Mouse (Mus musculus) C2C12 (cell line): ENCODE data around the gene Spem1. TPM values are rescaled to one million over a fixed set of nuclear protein-coding genes. Genes with fewer than 3 reads are reported as not detected.
A peak's percentile ranks its signal among the peaks of the same experiment; 100 is the strongest.

Source experiments
- H3K27me3 ChIP-seq: one replicate; pipeline ENCODE4 v1.6.1; 2011; ENCODE audit not compliant: control insufficient read depth, insufficient read depth, insufficient read length
- H3K36me3 ChIP-seq: one replicate; pipeline ENCODE4 v1.6.1; 2011; ENCODE audit not compliant: control insufficient read depth, insufficient read depth
- H3K4me3 ChIP-seq: one replicate; pipeline ENCODE4 v1.5.1; 2011; ENCODE audit warnings: mild to moderate bottlenecking, control low read depth; ENCODE audit not compliant: poor library complexity, insufficient read depth, severe bottlenecking
- H3K79me2 ChIP-seq: one replicate; pipeline ENCODE4 v1.6.1; 2011; ENCODE audit not compliant: control insufficient read depth, insufficient read depth
- H3K79me3 ChIP-seq: one replicate; pipeline ENCODE4 v1.6.1; 2011; ENCODE audit warnings: low read depth, control low read depth
- H3ac ChIP-seq: one replicate; pipeline ENCODE3; 2011; ENCODE audit warnings: low read depth; ENCODE audit not compliant: control insufficient read depth, insufficient read length
- CEBPB ChIP-seq: IDR thresholded peaks from one replicate; pipeline ENCODE4 v1.6.1; 2011; ENCODE audit warnings: low read depth, mild to moderate bottlenecking, control low read depth, moderate library complexity
- CTCF ChIP-seq: IDR thresholded peaks from one replicate; pipeline ENCODE4 v1.5.1; 2011; ENCODE audit not compliant: control insufficient read depth, insufficient read depth, insufficient read length
- FOSL1 ChIP-seq: IDR thresholded peaks from one replicate; pipeline ENCODE4 v1.8.0; 2011; ENCODE audit warnings: mild to moderate bottlenecking, low read length; ENCODE audit not compliant: poor library complexity, insufficient read depth, severe bottlenecking
- MAX ChIP-seq: IDR thresholded peaks from one replicate; pipeline ENCODE4 v1.6.1; 2011; ENCODE audit warnings: mild to moderate bottlenecking, control low read depth
- MYOD1 ChIP-seq: IDR thresholded peaks from one replicate; pipeline ENCODE4 v1.6.1; 2011; ENCODE audit warnings: low read depth; ENCODE audit not compliant: control insufficient read depth, insufficient read length
- MYOG ChIP-seq: IDR thresholded peaks from one replicate; pipeline ENCODE4 v1.6.1; 2011; ENCODE audit not compliant: control insufficient read depth, insufficient read length; ENCODE audit errors: extremely low read depth
- USF1 ChIP-seq: IDR thresholded peaks from one replicate; pipeline ENCODE4 v1.6.1; 2011; ENCODE audit warnings: low read depth, mild to moderate bottlenecking, control low read depth, moderate library complexity
- polyA plus RNA-seq: library from polyadenylated mRNA; unstranded; fragments of >200 nt; fragmentation: generic; extraction: Trizol; gene quantifications from one replicate; pipeline ENCODE4 v1.2.1, GENCODE M21; 2012; ENCODE audit warnings: missing spikeins

Spem1 gene
- polyA plus RNA-seq, 1 experiment = not detected

- peaks cover 2% of the 10 kb centered on the region for H3K79me3 ChIP-seq
- no peak overlapping the region for H3ac ChIP-seq
- H3K27me3 ChIP-seq = no peaks in the 10 kb centered on the region
- no peak for TF ChIP-seq MYOG
- TF ChIP-seq MAX = no peak
- TF ChIP-seq USF1 = no peak
- TF ChIP-seq MYOD1 = no peak
- TF ChIP-seq CEBPB = no peak
- TF ChIP-seq CTCF = no peak
- no peak for TF ChIP-seq FOSL1
- H3K36me3 ChIP-seq = peaks cover 45% of the 10 kb centered on the region
- no peak overlapping the region for H3K4me3 ChIP-seq
- peaks cover 22% of the 10 kb centered on the region for H3K79me2 ChIP-seq
These were observed 27.1 kb upstream of the Spem1 start for GRCm38 (mm10) chr11:69849128-69849527.

- H3K4me3 ChIP-seq = no peak overlapping the region
- H3K27me3 ChIP-seq = no peaks in the 10 kb centered on the region
- peaks cover 45% of the 10 kb centered on the region for H3K36me3 ChIP-seq
- H3ac ChIP-seq = no peak overlapping the region
- no peak for TF ChIP-seq CEBPB
- TF ChIP-seq MAX = no peak
- no peak for TF ChIP-seq USF1
- no peak for TF ChIP-seq FOSL1
- no peak for TF ChIP-seq CTCF
- no peak for TF ChIP-seq MYOD1
- TF ChIP-seq MYOG = no peak
- peaks cover 22% of the 10 kb centered on the region for H3K79me2 ChIP-seq
- peaks cover 2% of the 10 kb centered on the region for H3K79me3 ChIP-seq
These were observed 26.0 kb upstream of the Spem1 start for GRCm38 (mm10) chr11:69848021-69848420.

- peaks cover 2% of the 10 kb centered on the region for H3K79me3 ChIP-seq
- H3K79me2 ChIP-seq = peaks cover 22% of the 10 kb centered on the region
- peak overlapping the region; percentile 89 for H3ac ChIP-seq
- H3K27me3 ChIP-seq = no peaks in the 10 kb centered on the region
- TF ChIP-seq MAX (no peak), USF1 (no peak), MYOD1 (no peak), MYOG (no peak), CTCF (no peak), CEBPB (no peak), FOSL1 (no peak)
- peak overlapping the region; percentile 89 for H3K4me3 ChIP-seq
- peaks cover 45% of the 10 kb centered on the region for H3K36me3 ChIP-seq
These were observed 25.0 kb upstream of the Spem1 start for GRCm38 (mm10) chr11:69846738-69847688.

- H3K4me3 ChIP-seq = peak within 1 kb of the TSS; percentile 89
- peak within 1 kb of the TSS; percentile 89 for H3ac ChIP-seq
- H3K79me2 ChIP-seq = peaks cover 22% of the 10 kb centered on the region
- H3K36me3 ChIP-seq = peaks cover 38% of the 10 kb centered on the region
- TF ChIP-seq CTCF (no peak), MAX (peak; percentile 90)
- H3K79me3 ChIP-seq = peaks cover 2% of the 10 kb centered on the region
- H3K27me3 ChIP-seq = no peaks in the 10 kb centered on the region
These were observed 24.3 kb upstream of the Spem1 start, which contains the start of gene Plscr3 for GRCm38 (mm10) chr11:69846198-69846680. Gene Plscr3, plus strand, starts transcription at chr11:69846376.

GRCm38 (mm10) chr11:69838714-69839104 is 16.7 kb upstream of the Spem1 start:
- Histone ChIP-seq H3K79me3 (no peaks in the 10 kb centered on the region), H3ac (peak overlapping the region; percentile 86)
- TF ChIP-seq CEBPB (no peak), CTCF (no peak), USF1 (no peak), MAX (no peak), MYOG (no peak), FOSL1 (no peak), MYOD1 (no peak)

GRCm38 (mm10) chr11:69837952-69838713 is 16.2 kb upstream of the Spem1 start, which contains the start of gene Tmem256:
Gene Tmem256, plus strand, starts transcription at chr11:69838514.
- Histone ChIP-seq H3K79me2 (peaks cover 18% of the 10 kb centered on the region), H3K36me3 (peaks cover 7% of the 10 kb centered on the region), H3K4me3 (peak within 1 kb of the TSS; percentile 76), H3K27me3 (no peaks in the 10 kb centered on the region), H3ac (peak within 1 kb of the TSS; percentile 86), H3K79me3 (no peaks in the 10 kb centered on the region)
- TF ChIP-seq MAX (peak; percentile 48), FOSL1 (no peak), CEBPB (no peak), CTCF (no peak)

More at GRCm38 (mm10) chr11:69838714-69839104, 16.7 kb upstream of the Spem1 start:
- Histone ChIP-seq H3K27me3 (no peaks in the 10 kb centered on the region), H3K79me2 (peaks cover 18% of the 10 kb centered on the region), H3K4me3 (peak overlapping the region; percentile 76), H3K36me3 (peaks cover 1% of the 10 kb centered on the region)
